Mouse (Mus musculus) A20 (cell line): Measurements from ENCODE around the gene Rbm20.

Source experiments
- DNase-seq: peaks from one replicate; pipeline ENCODE4 v3.0.0-alpha.2; 2011; ENCODE audit warnings: low read depth, low spot score

The Rbm20 gene

GRCm38 (mm10) chr19:53670625-53671141, 6.4 kb upstream of the Rbm20 start:
- no peak for DNase-seq

- no peak for DNase-seq
Observed at GRCm38 (mm10) chr19:53671432-53671831, 5.7 kb upstream of the Rbm20 start.

GRCm38 (mm10) chr19:53674131-53674925, 2.8 kb upstream of the Rbm20 start:
- DNase-seq, result no peak

- DNase-seq, result no peak
Observed at GRCm38 (mm10) chr19:53676228-53676627, 878 bp upstream of the Rbm20 start.

- DNase-seq, result no peak
Observed at GRCm38 (mm10) chr19:53679194-53679593, 2.1 kb downstream of the Rbm20 start.

GRCm38 (mm10) chr19:53679981-53680380, 2.9 kb downstream of the Rbm20 start:
- no peak for DNase-seq

GRCm38 (mm10) chr19:53682427-53682826, 5.3 kb downstream of the Rbm20 start:
- DNase-seq, result no peak

- no peak for DNase-seq
Observed at GRCm38 (mm10) chr19:53687592-53687991, 10.5 kb downstream of the Rbm20 start.

GRCm38 (mm10) chr19:53690816-53691215, 13.7 kb downstream of the Rbm20 start:
- no peak for DNase-seq

- no peak for DNase-seq
Observed at GRCm38 (mm10) chr19:53694020-53694419, 16.9 kb downstream of the Rbm20 start.

GRCm38 (mm10) chr19:53696079-53696478, 19.0 kb downstream of the Rbm20 start:
- DNase-seq, result no peak

- DNase-seq, result no peak
Observed at GRCm38 (mm10) chr19:53696655-53697054, 19.5 kb downstream of the Rbm20 start.

- DNase-seq, result no peak
Observed at GRCm38 (mm10) chr19:53697376-53698126, 20.4 kb downstream of the Rbm20 start.

GRCm38 (mm10) chr19:53699671-53700070, 22.6 kb downstream of the Rbm20 start:
- no peak for DNase-seq

GRCm38 (mm10) chr19:53701434-53701833, 24.3 kb downstream of the Rbm20 start:
- DNase-seq, result no peak

GRCm38 (mm10) chr19:53704895-53705823, 28.1 kb downstream of the Rbm20 start:
- no peak for DNase-seq

GRCm38 (mm10) chr19:53708401-53708800, 31.3 kb downstream of the Rbm20 start:
- DNase-seq, result no peak

- no peak for DNase-seq
Observed at GRCm38 (mm10) chr19:53710861-53711260, 33.8 kb downstream of the Rbm20 start.

GRCm38 (mm10) chr19:53711261-53711890, 34.3 kb downstream of the Rbm20 start:
- DNase-seq, result no peak

GRCm38 (mm10) chr19:53712297-53713025, 35.4 kb downstream of the Rbm20 start:
- DNase-seq, result no peak
